Mouse (Mus musculus): Measurements from ENCODE around the gene Ubtfl1. TPM values are rescaled to one million over a fixed set of nuclear protein-coding genes. Genes with fewer than 3 reads are reported as not detected.
"Not testable (repeated sequence)": the region's sequence is repeated elsewhere in the genome, so short reads cannot be mapped to it uniquely, and the experiment has no call there.

The Ubtfl1 gene
- polyA plus RNA-seq (2015; fragmentation: Nextera tagmentation; extraction: Ambion mirVana): not detected in 2 replicates

DNA sequence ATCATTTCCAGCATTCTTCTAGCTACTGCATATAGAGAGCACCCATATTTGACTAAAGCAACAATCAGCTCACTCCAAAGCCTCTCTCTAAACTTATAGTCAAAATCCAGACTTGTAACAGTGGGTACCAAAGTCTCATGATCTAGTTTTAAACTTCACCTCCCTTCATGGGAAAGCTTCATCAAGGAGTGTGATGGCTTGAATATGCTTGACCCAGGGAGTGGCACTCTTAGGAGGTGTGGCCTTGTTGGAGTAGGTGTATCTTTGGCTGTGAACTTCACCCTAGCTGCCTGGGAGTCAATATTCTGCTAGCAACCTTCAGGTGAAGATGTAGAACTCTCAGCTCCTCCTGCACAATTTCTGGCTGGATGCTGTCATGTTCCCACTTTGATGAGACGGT, at the start of gene Ubtfl1:
Ubtfl1 (plus strand) TSS at position 301 of the 400 bp plus-strand sequence.
- Histone ChIP-seq H3K36me3 (ENCODE audit: control insufficient read depth, insufficient read depth, low read length) (no peaks in the 10 kb centered on the region), H3K4me2 (ENCODE audit: low read depth, low read length) (no peak within 1 kb of the TSS)
- 82% methylated on average over 1 of the region's 1 CpGs for WGBS

DNA sequence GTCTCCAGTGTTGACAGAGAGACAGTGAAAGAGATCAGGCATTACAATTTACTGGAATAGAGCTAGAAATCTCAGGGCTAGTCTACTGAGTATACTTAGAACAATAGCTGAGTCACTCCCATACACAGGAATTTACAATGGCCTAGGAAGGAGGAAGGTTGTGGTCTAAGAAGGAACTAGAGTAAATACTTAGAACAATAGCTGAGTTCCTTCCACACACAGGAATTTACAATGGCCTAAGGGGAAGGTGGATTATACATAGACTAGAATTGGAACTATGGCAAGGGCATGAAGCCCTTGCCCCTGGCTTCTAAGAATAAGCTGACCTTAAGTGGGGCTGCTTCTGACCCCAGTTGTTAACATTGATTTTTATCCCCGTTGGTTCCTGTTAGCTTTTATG, 31.2 kb upstream of the Ubtfl1 start:
- H3K27ac ChIP-seq (ENCODE audit: low read length); H3K4me2 ChIP-seq (ENCODE audit: low read depth, low read length); H3K9me3 ChIP-seq (ENCODE audit: control insufficient read depth, low read length); H3K36me3 ChIP-seq (ENCODE audit: control insufficient read depth, insufficient read depth, low read length); H3K27me3 ChIP-seq (replicated peaks; ENCODE audit: control insufficient read depth, insufficient read depth, low read length); H3K9ac ChIP-seq (ENCODE audit: low read depth, low read length); H3K4me3 ChIP-seq (ENCODE audit: low read length); H3K4me1 ChIP-seq (ENCODE audit: control insufficient read depth, insufficient read depth, low read length); ATAC-seq: not testable (repeated sequence)
- WGBS: 83% methylated on average over 1 of the region's 1 CpGs

More for the DNA sequence above, at the start of gene Ubtfl1:
- H3K9ac ChIP-seq (ENCODE audit: low read depth, low read length): no peak within 1 kb of the TSS
- ATAC-seq: no peak
- no peaks in the 10 kb centered on the region for H3K9me3 ChIP-seq (ENCODE audit: control insufficient read depth, low read length)
- H3K27me3 ChIP-seq (replicated peaks; ENCODE audit: control insufficient read depth, insufficient read depth, low read length): no peaks in the 10 kb centered on the region
- no peak within 1 kb of the TSS for H3K27ac ChIP-seq (ENCODE audit: low read length)
- H3K4me1 ChIP-seq (ENCODE audit: control insufficient read depth, insufficient read depth, low read length): no peaks in the 10 kb centered on the region
- no peak within 1 kb of the TSS for H3K4me3 ChIP-seq (ENCODE audit: low read length)

DNA sequence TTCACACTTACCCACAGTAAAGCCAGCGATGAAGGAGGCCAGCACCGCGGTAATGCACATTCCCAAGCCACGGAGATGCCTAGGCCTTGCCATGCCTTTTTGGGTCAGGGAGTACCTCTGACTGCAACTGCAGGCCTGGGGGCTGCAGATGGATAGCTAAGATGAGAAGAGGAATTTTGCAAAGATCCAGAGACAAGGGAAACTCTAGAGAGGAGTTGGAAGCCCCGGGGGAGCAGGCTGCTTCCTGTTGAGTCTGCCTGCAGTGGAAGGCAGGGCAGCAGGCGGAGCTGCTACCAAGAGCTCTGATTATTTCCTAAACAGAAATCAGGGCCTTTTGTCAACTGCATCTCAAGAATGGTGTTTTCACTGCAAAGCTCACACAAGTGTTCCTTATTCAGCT, 18.4 kb upstream of the Ubtfl1 start:
- no peak overlapping the region for H3K27ac ChIP-seq (ENCODE audit: low read length)
- H3K9ac ChIP-seq (ENCODE audit: low read depth, low read length): no peak overlapping the region
- H3K4me3 ChIP-seq (ENCODE audit: low read length): no peak overlapping the region
- 0 out of 2 replicates have a peak overlapping the region, but pooled peaks have one; percentile 23 for H3K4me2 ChIP-seq (ENCODE audit: low read depth, low read length)
- no peaks in the 10 kb centered on the region for H3K36me3 ChIP-seq (ENCODE audit: control insufficient read depth, insufficient read depth, low read length)
- no peaks in the 10 kb centered on the region for H3K27me3 ChIP-seq (replicated peaks; ENCODE audit: control insufficient read depth, insufficient read depth, low read length)
- WGBS: 21% methylated on average over 6 of the region's 6 CpGs
- no peaks in the 10 kb centered on the region for H3K9me3 ChIP-seq (ENCODE audit: control insufficient read depth, low read length)
- ATAC-seq: no peak
- H3K4me1 ChIP-seq (ENCODE audit: control insufficient read depth, insufficient read depth, low read length): no peaks in the 10 kb centered on the region

DNA sequence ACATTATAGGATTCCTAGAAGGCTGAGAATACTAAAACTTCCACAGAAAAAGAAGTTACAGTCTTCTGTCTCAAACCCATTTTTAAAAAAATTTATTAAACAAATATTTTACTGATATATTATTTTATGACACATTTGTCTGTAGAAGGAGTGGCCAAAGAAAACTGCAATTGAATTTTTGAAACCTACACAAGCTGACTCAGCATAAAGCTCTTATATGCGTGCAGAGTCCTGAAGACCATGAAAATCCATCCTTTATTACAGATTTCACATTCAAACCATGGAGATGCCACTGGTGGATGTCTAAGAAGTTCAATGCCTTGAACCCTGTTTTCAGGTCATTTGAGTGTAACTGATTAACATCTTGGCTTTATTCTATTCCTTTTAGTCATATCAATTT, 4.6 kb upstream of the Ubtfl1 start:
- ATAC-seq: no peak
- no peak overlapping the region for H3K27ac ChIP-seq (ENCODE audit: low read length)
- H3K27me3 ChIP-seq (replicated peaks; ENCODE audit: control insufficient read depth, insufficient read depth, low read length): no peaks in the 10 kb centered on the region
- no peaks in the 10 kb centered on the region for H3K36me3 ChIP-seq (ENCODE audit: control insufficient read depth, insufficient read depth, low read length)
- H3K9ac ChIP-seq (ENCODE audit: low read depth, low read length): no peak overlapping the region
- no peak overlapping the region for H3K4me2 ChIP-seq (ENCODE audit: low read depth, low read length)
- 89% methylated on average over 1 of the region's 1 CpGs for WGBS
- no peaks in the 10 kb centered on the region for H3K9me3 ChIP-seq (ENCODE audit: control insufficient read depth, low read length)
- H3K4me1 ChIP-seq (ENCODE audit: control insufficient read depth, insufficient read depth, low read length): no peaks in the 10 kb centered on the region
- no peak overlapping the region for H3K4me3 ChIP-seq (ENCODE audit: low read length)

GRCm38 (mm10) chr9:18402895-18403294, 1.3 kb upstream of the Ubtfl1 start, which contains the start of gene Naalad2:
Gene Naalad2, minus strand, starts transcription at chr9:18402995.
- not testable (repeated sequence) for H3K9me3 ChIP-seq (ENCODE audit: control insufficient read depth, low read length); H3K27me3 ChIP-seq (replicated peaks; ENCODE audit: control insufficient read depth, insufficient read depth, low read length); H3K4me2 ChIP-seq (ENCODE audit: low read depth, low read length); H3K9ac ChIP-seq (ENCODE audit: low read depth, low read length); ATAC-seq; H3K36me3 ChIP-seq (ENCODE audit: control insufficient read depth, insufficient read depth, low read length); H3K4me1 ChIP-seq (ENCODE audit: control insufficient read depth, insufficient read depth, low read length); H3K27ac ChIP-seq (ENCODE audit: low read length); H3K4me3 ChIP-seq (ENCODE audit: low read length)
- 75% methylated on average over 2 of the region's 2 CpGs for WGBS

DNA sequence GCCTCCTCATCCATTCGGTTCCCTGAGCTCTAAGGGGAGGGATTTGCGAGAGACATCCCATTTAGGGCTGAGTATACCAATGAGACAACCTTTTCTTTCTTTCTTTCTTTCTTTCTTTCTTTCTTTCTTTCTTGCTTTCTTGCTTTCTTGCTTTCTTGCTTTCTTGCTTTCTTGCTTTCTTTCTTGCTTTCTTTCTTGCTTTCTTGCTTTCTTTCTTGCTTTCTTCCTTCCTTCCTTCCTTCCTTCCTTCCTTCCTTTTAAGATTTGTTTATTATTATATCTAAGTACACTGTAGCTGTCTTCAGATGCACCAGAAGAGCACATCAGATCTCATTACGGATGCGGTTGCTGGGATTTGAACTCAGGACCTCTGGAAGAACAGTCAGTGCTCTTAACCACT, 8.2 kb downstream of the Ubtfl1 start:
- 85% methylated on average over 4 of the region's 4 CpGs for WGBS
- not testable (repeated sequence) for ATAC-seq; H3K27me3 ChIP-seq (replicated peaks; ENCODE audit: control insufficient read depth, insufficient read depth, low read length)

GRCm38 (mm10) chr9:18430354-18430753, 26.1 kb downstream of the Ubtfl1 start, which contains the start of gene Mbd3l2:
Gene Mbd3l2, plus strand, starts transcription at chr9:18430654.
- Histone ChIP-seq H3K27me3 (replicated peaks; ENCODE audit: control insufficient read depth, insufficient read depth, low read length) (no peaks in the 10 kb centered on the region), H3K36me3 (ENCODE audit: control insufficient read depth, insufficient read depth, low read length) (no peaks in the 10 kb centered on the region), H3K4me2 (ENCODE audit: low read depth, low read length) (no peak within 1 kb of the TSS), H3K9ac (ENCODE audit: low read depth, low read length) (no peak within 1 kb of the TSS), H3K9me3 (ENCODE audit: control insufficient read depth, low read length) (no peaks in the 10 kb centered on the region), H3K27ac (ENCODE audit: low read length) (no peak within 1 kb of the TSS), H3K4me1 (ENCODE audit: control insufficient read depth, insufficient read depth, low read length) (no peaks in the 10 kb centered on the region), H3K4me3 (ENCODE audit: low read length) (no peak within 1 kb of the TSS)
- ATAC-seq: no peak

More for the DNA sequence above, 8.2 kb downstream of the Ubtfl1 start:
- not testable (repeated sequence) for H3K4me1 ChIP-seq (ENCODE audit: control insufficient read depth, insufficient read depth, low read length); H3K27ac ChIP-seq (ENCODE audit: low read length); H3K36me3 ChIP-seq (ENCODE audit: control insufficient read depth, insufficient read depth, low read length); H3K9ac ChIP-seq (ENCODE audit: low read depth, low read length); H3K4me3 ChIP-seq (ENCODE audit: low read length); H3K9me3 ChIP-seq (ENCODE audit: control insufficient read depth, low read length); H3K4me2 ChIP-seq (ENCODE audit: low read depth, low read length)

- no peak overlapping the region for H3K9ac ChIP-seq (ENCODE audit: low read depth, low read length)
- H3K4me3 ChIP-seq (ENCODE audit: low read length): no peak overlapping the region
- H3K4me1 ChIP-seq (ENCODE audit: control insufficient read depth, insufficient read depth, low read length): no peaks in the 10 kb centered on the region
- H3K4me2 ChIP-seq (ENCODE audit: low read depth, low read length): no peak overlapping the region
- no peaks in the 10 kb centered on the region for H3K27me3 ChIP-seq (replicated peaks; ENCODE audit: control insufficient read depth, insufficient read depth, low read length)
- WGBS: 73% methylated on average over 10 of the region's 10 CpGs
- no peaks in the 10 kb centered on the region for H3K36me3 ChIP-seq (ENCODE audit: control insufficient read depth, insufficient read depth, low read length)
- H3K9me3 ChIP-seq (ENCODE audit: control insufficient read depth, low read length): no peaks in the 10 kb centered on the region
- no peak for ATAC-seq
- no peak overlapping the region for H3K27ac ChIP-seq (ENCODE audit: low read length)
Measured at GRCm38 (mm10) chr9:18431687-18432086, 27.5 kb downstream of the Ubtfl1 start.

DNA sequence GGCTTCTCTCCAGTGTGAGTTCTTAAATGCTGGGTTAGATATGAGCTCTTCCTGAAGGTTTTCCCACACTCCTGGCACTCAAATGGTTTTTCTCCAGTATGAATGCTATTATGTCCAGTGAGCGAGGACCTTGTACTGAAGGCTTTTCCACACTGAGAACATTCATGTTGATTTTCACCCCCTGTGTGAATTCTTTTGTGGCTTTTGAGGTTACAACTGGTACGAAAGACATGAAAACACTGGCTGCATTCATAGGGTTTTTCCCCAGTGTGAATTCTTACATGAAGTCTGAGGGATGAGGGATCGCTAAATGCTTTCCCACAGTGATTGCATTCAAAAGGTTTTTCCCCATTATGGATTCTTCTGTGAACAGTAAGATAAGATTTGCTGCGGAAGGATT, 52.3 kb downstream of the Ubtfl1 start:
- 90% methylated on average over 4 of the region's 4 CpGs for WGBS

More for the DNA sequence above, 52.3 kb downstream of the Ubtfl1 start:
- peaks cover 12% of the 10 kb centered on the region for H3K36me3 ChIP-seq (ENCODE audit: control insufficient read depth, insufficient read depth, low read length)
- no peak for ATAC-seq
- no peak overlapping the region for H3K4me2 ChIP-seq (ENCODE audit: low read depth, low read length)
- H3K27me3 ChIP-seq (replicated peaks; ENCODE audit: control insufficient read depth, insufficient read depth, low read length): no peaks in the 10 kb centered on the region
- no peak overlapping the region for H3K9ac ChIP-seq (ENCODE audit: low read depth, low read length)
- H3K4me3 ChIP-seq (ENCODE audit: low read length): no peak overlapping the region
- H3K9me3 ChIP-seq (ENCODE audit: control insufficient read depth, low read length): no peaks in the 10 kb centered on the region
- no peak overlapping the region for H3K27ac ChIP-seq (ENCODE audit: low read length)
- H3K4me1 ChIP-seq (ENCODE audit: control insufficient read depth, insufficient read depth, low read length): no peaks in the 10 kb centered on the region
